Mouse (Mus musculus): ENCODE measurements around the gene Rrm2. TPM values are rescaled to one million over a fixed set of nuclear protein-coding genes. Genes with fewer than 3 reads are reported as not detected.
A peak's percentile ranks its signal among the peaks of the same experiment; 100 is the strongest.

Gene Rrm2
- polyA plus RNA-seq, 1 experiment from 2014 or later, result 394 TPM

GRCm38 (mm10) chr12:24706764-24707479, 1.1 kb upstream of the Rrm2 start:
- 0 out of 2 replicates have a peak, but pooled peaks cover 3% of the 10 kb centered on the region for H3K9me3 ChIP-seq
- H3K27me3 ChIP-seq, result no peaks in the 10 kb centered on the region
- no peak overlapping the region for H3K27ac ChIP-seq
- 0 out of 2 replicates have a peak, but pooled peaks have one; percentile 16 for ATAC-seq (ENCODE audit: insufficient number of reproducible peaks, insufficient read depth, low FRiP score, low TSS enrichment, low read depth)
- peak overlapping the region; percentile 91 for H3K4me3 ChIP-seq (replicated peaks)
- H3K4me1 ChIP-seq (replicated peaks), result peaks cover 42% of the 10 kb centered on the region
- under 1% methylated on average over 27 of the region's 27 CpGs for WGBS
- peak overlapping the region; percentile 89 for H3K9ac ChIP-seq (replicated peaks)
- H3K4me2 ChIP-seq, result peak overlapping the region; percentile 68
- H3K36me3 ChIP-seq, result peaks cover 17% of the 10 kb centered on the region

GRCm38 (mm10) chr12:24707480-24707802, 600 bp upstream of the Rrm2 start:
- Histone ChIP-seq H3K36me3 (peaks cover 22% of the 10 kb centered on the region), H3K9me3 (0 out of 2 replicates have a peak, but pooled peaks cover 1% of the 10 kb centered on the region), H3K4me1 (replicated peaks) (peaks cover 47% of the 10 kb centered on the region), H3K4me2 (peak overlapping the region; percentile 68), H3K9ac (replicated peaks) (peak overlapping the region; percentile 89), H3K27me3 (no peaks in the 10 kb centered on the region), H3K27ac (no peak overlapping the region), H3K4me3 (replicated peaks) (peak overlapping the region; percentile 91)
- WGBS, result 0% methylated on average over 9 of the region's 9 CpGs
- ATAC-seq (ENCODE audit: insufficient number of reproducible peaks, insufficient read depth, low FRiP score, low TSS enrichment, low read depth), result no peak

GRCm38 (mm10) chr12:24708824-24709218, 780 bp downstream of the Rrm2 start:
- peak overlapping the region; percentile 91 for H3K4me3 ChIP-seq (replicated peaks)
- peak overlapping the region; percentile 68 for H3K4me2 ChIP-seq
- H3K36me3 ChIP-seq, result peaks cover 34% of the 10 kb centered on the region
- H3K9me3 ChIP-seq, result no peaks in the 10 kb centered on the region
- H3K27me3 ChIP-seq, result no peaks in the 10 kb centered on the region
- peak overlapping the region; percentile 89 for H3K9ac ChIP-seq (replicated peaks)
- WGBS, result 1% methylated on average over 17 of the region's 17 CpGs
- peaks cover 51% of the 10 kb centered on the region for H3K4me1 ChIP-seq (replicated peaks)
- ATAC-seq (ENCODE audit: insufficient number of reproducible peaks, insufficient read depth, low FRiP score, low TSS enrichment, low read depth), result no peak
- H3K27ac ChIP-seq, result peak overlapping the region; percentile 92

GRCm38 (mm10) chr12:24709409-24709808, 1.4 kb downstream of the Rrm2 start:
- Histone ChIP-seq H3K9ac (replicated peaks) (peak overlapping the region; percentile 89), H3K27me3 (no peaks in the 10 kb centered on the region), H3K9me3 (no peaks in the 10 kb centered on the region), H3K27ac (peak overlapping the region; percentile 92), H3K4me1 (replicated peaks) (peaks cover 51% of the 10 kb centered on the region), H3K4me3 (replicated peaks) (peak overlapping the region; percentile 91), H3K36me3 (peaks cover 38% of the 10 kb centered on the region), H3K4me2 (peak overlapping the region; percentile 68)
- ATAC-seq (ENCODE audit: insufficient number of reproducible peaks, insufficient read depth, low FRiP score, low TSS enrichment, low read depth), result no peak
- 15% methylated on average over 6 of the region's 6 CpGs for WGBS

GRCm38 (mm10) chr12:24709831-24710508, 1.9 kb downstream of the Rrm2 start:
- Histone ChIP-seq H3K4me1 (replicated peaks) (peaks cover 51% of the 10 kb centered on the region), H3K9ac (replicated peaks) (peak overlapping the region; percentile 89; the same call in 1 of the 2 replicates), H3K36me3 (peaks cover 43% of the 10 kb centered on the region), H3K27me3 (no peaks in the 10 kb centered on the region), H3K27ac (peak overlapping the region; percentile 92; the same call in 1 of the 2 replicates), H3K4me3 (replicated peaks) (peak overlapping the region; percentile 91), H3K4me2 (peak overlapping the region; percentile 68), H3K9me3 (no peaks in the 10 kb centered on the region)
- ATAC-seq (ENCODE audit: insufficient number of reproducible peaks, insufficient read depth, low FRiP score, low TSS enrichment, low read depth), result no peak
- 29% methylated on average over 5 of the region's 5 CpGs for WGBS

GRCm38 (mm10) chr12:24710672-24711071, 2.6 kb downstream of the Rrm2 start:
- peaks cover 43% of the 10 kb centered on the region for H3K36me3 ChIP-seq
- 62% methylated on average over 5 of the region's 5 CpGs for WGBS
- H3K4me1 ChIP-seq (replicated peaks), result peaks cover 51% of the 10 kb centered on the region
- peak overlapping the region; percentile 91; the same call in 1 of the 2 replicates for H3K4me3 ChIP-seq (replicated peaks)
- no peak overlapping the region for H3K9ac ChIP-seq (replicated peaks)
- H3K4me2 ChIP-seq, result peak overlapping the region; percentile 68
- ATAC-seq (ENCODE audit: insufficient number of reproducible peaks, insufficient read depth, low FRiP score, low TSS enrichment, low read depth), result no peak
- 0 out of 2 replicates have a peak overlapping the region, but pooled peaks have one; percentile 32 for H3K27ac ChIP-seq
- H3K27me3 ChIP-seq, result no peaks in the 10 kb centered on the region
- H3K9me3 ChIP-seq, result no peaks in the 10 kb centered on the region

GRCm38 (mm10) chr12:24712396-24712795, 4.4 kb downstream of the Rrm2 start:
- Histone ChIP-seq H3K4me2 (no peak overlapping the region), H3K4me3 (replicated peaks) (no peak overlapping the region), H3K36me3 (peaks cover 43% of the 10 kb centered on the region), H3K27me3 (no peaks in the 10 kb centered on the region), H3K9ac (replicated peaks) (no peak overlapping the region), H3K27ac (no peak overlapping the region), H3K4me1 (replicated peaks) (peaks cover 46% of the 10 kb centered on the region), H3K9me3 (no peaks in the 10 kb centered on the region)
- WGBS, result 86% methylated on average over 8 of the region's 8 CpGs
- no peak for ATAC-seq (ENCODE audit: insufficient number of reproducible peaks, insufficient read depth, low FRiP score, low TSS enrichment, low read depth)

GRCm38 (mm10) chr12:24714579-24715255, 6.7 kb downstream of the Rrm2 start:
- 76% methylated on average over 5 of the region's 5 CpGs for WGBS
- no peak overlapping the region for H3K4me2 ChIP-seq
- no peak for ATAC-seq (ENCODE audit: insufficient number of reproducible peaks, insufficient read depth, low FRiP score, low TSS enrichment, low read depth)
- H3K27ac ChIP-seq, result no peak overlapping the region
- H3K4me3 ChIP-seq (replicated peaks), result no peak overlapping the region
- H3K36me3 ChIP-seq, result peaks cover 43% of the 10 kb centered on the region
- no peaks in the 10 kb centered on the region for H3K9me3 ChIP-seq
- no peak overlapping the region for H3K9ac ChIP-seq (replicated peaks)
- H3K27me3 ChIP-seq, result no peaks in the 10 kb centered on the region
- H3K4me1 ChIP-seq (replicated peaks), result peaks cover 55% of the 10 kb centered on the region

GRCm38 (mm10) chr12:24715268-24715896, 7.3 kb downstream of the Rrm2 start:
- peaks cover 42% of the 10 kb centered on the region for H3K36me3 ChIP-seq
- 75% methylated on average over 2 of the region's 2 CpGs for WGBS

GRCm38 (mm10) chr12:24716721-24717301, 8.8 kb downstream of the Rrm2 start:
- ATAC-seq (ENCODE audit: insufficient number of reproducible peaks, insufficient read depth, low FRiP score, low TSS enrichment, low read depth), result no peak; the same call in 1 of the 2 replicates
- Histone ChIP-seq H3K4me2 (no peak overlapping the region), H3K36me3 (peaks cover 28% of the 10 kb centered on the region), H3K9ac (replicated peaks) (no peak overlapping the region), H3K9me3 (no peaks in the 10 kb centered on the region), H3K4me3 (replicated peaks) (no peak overlapping the region), H3K4me1 (replicated peaks) (peaks cover 36% of the 10 kb centered on the region), H3K27me3 (no peaks in the 10 kb centered on the region), H3K27ac (peak overlapping the region; percentile 56; the same call in 1 of the 2 replicates)
- 49% methylated on average over 4 of the region's 4 CpGs for WGBS

More at GRCm38 (mm10) chr12:24715268-24715896, 7.3 kb downstream of the Rrm2 start:
- ATAC-seq (ENCODE audit: insufficient number of reproducible peaks, insufficient read depth, low FRiP score, low TSS enrichment, low read depth), result no peak
- peaks cover 49% of the 10 kb centered on the region for H3K4me1 ChIP-seq (replicated peaks)
- no peak overlapping the region for H3K9ac ChIP-seq (replicated peaks)
- H3K27me3 ChIP-seq, result no peaks in the 10 kb centered on the region
- H3K27ac ChIP-seq, result no peak overlapping the region
- no peaks in the 10 kb centered on the region for H3K9me3 ChIP-seq
- H3K4me2 ChIP-seq, result no peak overlapping the region
- no peak overlapping the region for H3K4me3 ChIP-seq (replicated peaks)
